Mouse (Mus musculus) retina, postnatal 7 days (tissue): ENCODE data around the gene Tns3.
"Not testable (repeated sequence)": the region's sequence is repeated elsewhere in the genome, so short reads cannot be mapped to it uniquely, and the experiment has no call there.

Source experiments
- DNase-seq: peaks from one replicate; pipeline ENCODE4 v3.0.0-alpha.2; 2012; ENCODE audit warnings: low read depth, low spot score

Tns3 gene

GRCm38 (mm10) chr11:8579789-8580188 lies 84.5 kb downstream of the Tns3 start:
- no peak for DNase-seq

- DNase-seq: no peak
Measured at GRCm38 (mm10) chr11:8575217-8576180, 88.8 kb downstream of the Tns3 start.

GRCm38 (mm10) chr11:8574562-8574961 lies 89.8 kb downstream of the Tns3 start:
- no peak for DNase-seq

- no peak for DNase-seq
Measured at GRCm38 (mm10) chr11:8572762-8573161, 91.6 kb downstream of the Tns3 start.

- no peak for DNase-seq
Measured at GRCm38 (mm10) chr11:8569232-8570028, 94.9 kb downstream of the Tns3 start.

GRCm38 (mm10) chr11:8568829-8569228 lies 95.5 kb downstream of the Tns3 start:
- DNase-seq: no peak

GRCm38 (mm10) chr11:8566250-8566853 lies 98.0 kb downstream of the Tns3 start:
- no peak for DNase-seq

- no peak for DNase-seq
Measured at GRCm38 (mm10) chr11:8558761-8559282, 105.5 kb downstream of the Tns3 start.

GRCm38 (mm10) chr11:8558258-8558657 lies 106.1 kb downstream of the Tns3 start:
- no peak for DNase-seq

- DNase-seq: no peak
Measured at GRCm38 (mm10) chr11:8557006-8557405, 107.3 kb downstream of the Tns3 start.

GRCm38 (mm10) chr11:8551710-8552109 lies 112.6 kb downstream of the Tns3 start:
- no peak for DNase-seq

- no peak for DNase-seq
Measured at GRCm38 (mm10) chr11:8547661-8548060, 116.7 kb downstream of the Tns3 start.

GRCm38 (mm10) chr11:8545798-8546197 lies 118.5 kb downstream of the Tns3 start:
- no peak for DNase-seq

- no peak for DNase-seq
Measured at GRCm38 (mm10) chr11:8544355-8544754, 120.0 kb downstream of the Tns3 start.

GRCm38 (mm10) chr11:8541222-8541815 lies 123.0 kb downstream of the Tns3 start:
- no peak for DNase-seq

GRCm38 (mm10) chr11:8539593-8540265 lies 124.6 kb downstream of the Tns3 start:
- no peak for DNase-seq

- DNase-seq: no peak
Measured at GRCm38 (mm10) chr11:8537013-8537614, 127.2 kb downstream of the Tns3 start.

GRCm38 (mm10) chr11:8534893-8535292 lies 129.4 kb downstream of the Tns3 start:
- DNase-seq: peak; percentile 45

GRCm38 (mm10) chr11:8532771-8533170 lies 131.6 kb downstream of the Tns3 start:
- DNase-seq: not testable (repeated sequence)

- DNase-seq: no peak
Measured at GRCm38 (mm10) chr11:8532112-8532747, 132.1 kb downstream of the Tns3 start.
